ENCODE assay signal across 8 mouse cellular contexts in the genomic region with DNA sequence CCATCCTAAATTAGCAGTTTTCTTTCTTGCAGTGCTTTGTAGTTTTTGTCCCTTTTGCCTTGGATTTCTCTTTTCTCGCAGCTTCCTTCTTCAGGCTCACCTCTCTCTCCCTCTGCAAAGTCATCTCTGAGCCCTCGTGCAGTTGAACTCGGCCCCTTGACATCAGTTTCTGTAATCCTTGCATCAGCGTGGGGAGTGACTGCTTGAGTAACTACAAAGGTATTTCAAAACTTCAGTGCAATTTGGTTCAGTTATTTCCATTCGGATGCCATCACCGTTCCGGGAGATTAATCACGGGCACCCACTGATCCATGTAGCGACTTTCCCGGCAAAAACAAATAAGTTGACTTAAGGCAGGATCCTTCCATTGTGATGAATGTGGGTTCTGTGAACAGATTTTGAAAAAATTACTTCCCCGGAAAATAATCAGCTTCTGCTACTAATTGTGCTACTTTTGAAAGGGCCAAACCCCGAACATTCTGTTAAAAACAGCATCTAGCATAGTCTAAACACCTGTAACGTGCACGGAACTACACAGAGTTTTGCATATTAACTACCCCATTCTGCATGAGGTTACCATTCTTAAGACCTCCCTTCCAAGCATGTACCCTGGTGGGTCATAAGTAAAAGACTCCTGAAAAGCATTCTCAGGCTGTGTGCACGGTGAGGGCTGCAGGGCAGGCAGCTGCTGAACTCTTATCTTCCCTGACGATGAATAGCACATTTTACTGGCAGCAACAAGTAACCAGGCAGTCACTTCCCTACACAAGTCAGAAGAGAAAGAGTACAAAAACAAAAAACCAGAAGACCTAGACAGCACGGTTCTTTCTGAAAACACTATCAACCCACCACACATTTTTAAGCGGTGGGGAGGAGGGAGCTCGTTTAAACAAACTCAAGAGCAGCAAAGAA. TPM values are rescaled to one million over a fixed set of nuclear protein-coding genes. Genes with fewer than 3 reads are reported as not detected.
DNase-seq lines count a peak whose midpoint lies in the region; ATAC-seq and TF ChIP-seq lines count a peak whose summit lies in the region.

No protein-coding gene starts in this region.

- no peak for TF ChIP-seq EP300 in heart, postnatal 0 days (IDR thresholded peaks at IDR 0.05; ENCODE audit: low read depth)

- H3K27ac ChIP-seq in cortical plate, adult 2 months (ENCODE audit: insufficient read depth, low read length): no peak overlapping the region
- peak overlapping the region; percentile 93 for H3K27ac ChIP-seq in heart, postnatal 0 days (ENCODE audit: low read depth)
- H3K27ac ChIP-seq in limb, embryonic 13.5 days: no peak overlapping the region
- no peak overlapping the region for H3K27ac ChIP-seq in midbrain, embryonic 13.5 days

- no peaks in the 10 kb centered on the region for H3K27me3 ChIP-seq in heart, postnatal 0 days (ENCODE audit: control insufficient read depth, insufficient read depth, low read length)
- H3K27me3 ChIP-seq in limb, embryonic 13.5 days: no peaks in the 10 kb centered on the region
- peaks cover 26% of the 10 kb centered on the region for H3K27me3 ChIP-seq in midbrain, embryonic 13.5 days

- H3K36me3 ChIP-seq in heart, postnatal 0 days (replicated peaks; ENCODE audit: control insufficient read depth, insufficient read depth, low read length): no peaks in the 10 kb centered on the region
- H3K36me3 ChIP-seq in limb, embryonic 13.5 days: no peaks in the 10 kb centered on the region
- H3K36me3 ChIP-seq in midbrain, embryonic 13.5 days: no peaks in the 10 kb centered on the region

- H3K9ac ChIP-seq in heart, postnatal 0 days (replicated peaks; ENCODE audit: low read depth, low read length): peak overlapping the region; percentile 33; the same call in 1 of the 2 replicates
- peak overlapping the region; percentile 85 for H3K9ac ChIP-seq in limb, embryonic 13.5 days
- peak overlapping the region; percentile 83 for H3K9ac ChIP-seq in midbrain, embryonic 13.5 days (replicated peaks)

- peak overlapping the region; percentile 96 for H3K4me2 ChIP-seq in heart, postnatal 0 days (ENCODE audit: low read depth, low read length)
- H3K4me2 ChIP-seq in limb, embryonic 13.5 days (replicated peaks): peak overlapping the region; percentile 73
- H3K4me2 ChIP-seq in midbrain, embryonic 13.5 days (replicated peaks): peak overlapping the region; percentile 73

- no peaks in the 10 kb centered on the region for H3K4me1 ChIP-seq in cortical plate, adult 2 months (ENCODE audit: control insufficient read depth, insufficient read depth, low read length)
- H3K4me1 ChIP-seq in heart, postnatal 0 days (ENCODE audit: control insufficient read depth, insufficient read depth): 0 out of 2 replicates have a peak, but pooled peaks cover 4% of the 10 kb centered on the region
- peaks cover 14% of the 10 kb centered on the region for H3K4me1 ChIP-seq in limb, embryonic 13.5 days
- H3K4me1 ChIP-seq in midbrain, embryonic 13.5 days (replicated peaks): peaks cover 23% of the 10 kb centered on the region

- no peak for ATAC-seq in heart, postnatal 0 days (ENCODE audit: insufficient read depth, low read depth)
- no peak for ATAC-seq in limb, embryonic 13.5 days (ENCODE audit: low FRiP score, low read depth)
- no peak for ATAC-seq in midbrain, embryonic 13.5 days

- peak; percentile 16 for DNase-seq in cerebellum, adult 9-10 months
- no peak for DNase-seq in cerebellum, postnatal 10 days
- DNase-seq in heart, postnatal 0 days (ENCODE audit: low spot score): peak; percentile 58
- no peak for DNase-seq in testis, postnatal 14 days (ENCODE audit: low spot score)
- no peak for DNase-seq in layer of hippocampus, postnatal 10 days (ENCODE audit: low spot score in 2 of 2)

- 30% methylated on average over 19 of the region's 19 CpGs for WGBS in heart, postnatal 0 days
- 20% methylated on average over 19 of the region's 19 CpGs for WGBS in limb, embryonic 13.5 days
- 2% methylated on average over 19 of the region's 19 CpGs for whole genome bisulfite sequencing in midbrain, embryonic 13.5 days

- TF ChIP-seq POLR2A in cortical plate, adult 2 months (IDR thresholded peaks at IDR 0.05; ENCODE audit: extremely low read depth, insufficient read depth, low read length): no peak

- no peak for TF ChIP-seq CTCF in cortical plate, adult 2 months (IDR thresholded peaks at IDR 0.05; ENCODE audit: extremely low read depth, insufficient read depth, low read length)
- no peak for TF ChIP-seq CTCF in heart, postnatal 0 days (IDR thresholded peaks at IDR 0.05; ENCODE audit: low read depth)

- peak overlapping the region; percentile 89 for H3K4me3 ChIP-seq in cortical plate, adult 2 months (ENCODE audit: insufficient read depth, low read length)
- peak overlapping the region; percentile 89 for H3K4me3 ChIP-seq in heart, postnatal 0 days (ENCODE audit: low read depth, low read length)
- peak overlapping the region; percentile 81 for H3K4me3 ChIP-seq in limb, embryonic 13.5 days
- H3K4me3 ChIP-seq in midbrain, embryonic 13.5 days (replicated peaks): peak overlapping the region; percentile 77

- H3K9me3 ChIP-seq in heart, postnatal 0 days (replicated peaks; ENCODE audit: control insufficient read depth, low read length): no peaks in the 10 kb centered on the region
- H3K9me3 ChIP-seq in limb, embryonic 13.5 days: no peaks in the 10 kb centered on the region
- H3K9me3 ChIP-seq in midbrain, embryonic 13.5 days: no peaks in the 10 kb centered on the region

RNA-seq across cellular contexts. Expression of a gene that starts 1.6 kb away (rescaled TPM):
- 17.5 and 19.9 TPM in 2 replicates for polyA plus RNA-seq in cortical plate, adult 2 months (2012; rRNA removed)
- 9.7 and 13.2 TPM in 2 replicates for total RNA-seq in heart, postnatal 0 days (2014; rRNA removed; ENCODE audit: low replicate concordance)
- 14.5 and 15.1 TPM in 2 replicates for polyA plus RNA-seq in heart, postnatal 0 days (2015; fragmentation: Nextera tagmentation; extraction: Ambion mirVana)
- 18.1 and 19.7 TPM in 2 replicates for polyA plus RNA-seq in limb, embryonic 13.5 days (2015; fragmentation: Nextera tagmentation; extraction: Ambion mirVana)
- polyA plus RNA-seq in midbrain, embryonic 13.5 days (2015; fragmentation: Nextera tagmentation; extraction: Ambion mirVana): 18.6 and 21.1 TPM in 2 replicates
- total RNA-seq in layer of hippocampus, postnatal 10 days (2021): 1 to 10 TPM; 5.1 to 7.6 TPM

Comparison
In these comparisons a context has a peak if more than half of its experiments do, and no peak if none do; other contexts are left out.
1. DNase-seq: peak in cerebellum, adult 9-10 months (single experiment) and heart, postnatal 0 days (single experiment); none in cerebellum, postnatal 10 days (0 of 2), testis, postnatal 14 days (single experiment) and layer of hippocampus, postnatal 10 days (0 of 2).
2. H3K9ac ChIP-seq: peak in every context shown above with its lines; median percentile 85 in limb, embryonic 13.5 days; 83 in midbrain, embryonic 13.5 days; 33 in heart, postnatal 0 days.
3. Peak in every context shown above with its lines, with median percentiles within 50 percentile points of each other: H3K4me3 ChIP-seq and H3K4me2 ChIP-seq.